Mouse (Mus musculus) cerebellum, postnatal 25 days (tissue): ENCODE results near the gene Fkbp2.

Experiments
- DNase-seq, 2 experiments: peaks; one replicate each; pipeline ENCODE4 v3.0.0; 2021; ENCODE audit warnings: mixed read lengths in 2 of 2

Gene Fkbp2

DNA sequence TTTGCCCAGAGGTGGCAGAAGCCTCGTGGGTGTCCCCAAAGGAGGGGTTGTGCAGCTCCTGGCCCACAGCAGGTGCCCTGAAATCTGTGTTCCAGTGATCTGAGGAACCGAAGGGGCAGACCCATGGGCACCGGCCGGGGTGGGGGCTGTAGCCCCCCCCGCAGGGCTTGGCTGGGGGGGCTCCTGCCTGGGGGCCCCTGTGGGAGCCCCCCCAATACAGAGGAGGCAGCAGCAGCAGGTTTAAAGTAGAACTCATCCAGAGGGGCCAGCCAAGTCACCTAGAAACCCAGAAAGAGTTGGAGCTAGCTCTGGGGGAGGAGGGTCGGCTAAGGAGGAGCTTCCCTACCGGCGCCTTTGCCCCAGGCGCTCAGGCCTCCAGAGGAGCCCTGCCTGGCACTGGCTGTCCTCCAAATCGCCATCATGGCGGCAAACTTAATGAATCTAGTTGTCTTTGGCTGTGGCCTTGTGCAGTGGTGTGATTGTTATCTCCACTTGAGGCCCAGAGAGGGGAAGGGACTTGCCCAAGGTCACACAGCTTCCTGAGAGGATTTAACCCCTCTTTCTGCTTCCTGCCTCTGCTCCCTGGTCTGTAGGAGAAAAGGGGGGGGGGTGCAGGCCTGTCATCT, 9.7 kb downstream of the Fkbp2 start:
- no peak for DNase-seq

DNA sequence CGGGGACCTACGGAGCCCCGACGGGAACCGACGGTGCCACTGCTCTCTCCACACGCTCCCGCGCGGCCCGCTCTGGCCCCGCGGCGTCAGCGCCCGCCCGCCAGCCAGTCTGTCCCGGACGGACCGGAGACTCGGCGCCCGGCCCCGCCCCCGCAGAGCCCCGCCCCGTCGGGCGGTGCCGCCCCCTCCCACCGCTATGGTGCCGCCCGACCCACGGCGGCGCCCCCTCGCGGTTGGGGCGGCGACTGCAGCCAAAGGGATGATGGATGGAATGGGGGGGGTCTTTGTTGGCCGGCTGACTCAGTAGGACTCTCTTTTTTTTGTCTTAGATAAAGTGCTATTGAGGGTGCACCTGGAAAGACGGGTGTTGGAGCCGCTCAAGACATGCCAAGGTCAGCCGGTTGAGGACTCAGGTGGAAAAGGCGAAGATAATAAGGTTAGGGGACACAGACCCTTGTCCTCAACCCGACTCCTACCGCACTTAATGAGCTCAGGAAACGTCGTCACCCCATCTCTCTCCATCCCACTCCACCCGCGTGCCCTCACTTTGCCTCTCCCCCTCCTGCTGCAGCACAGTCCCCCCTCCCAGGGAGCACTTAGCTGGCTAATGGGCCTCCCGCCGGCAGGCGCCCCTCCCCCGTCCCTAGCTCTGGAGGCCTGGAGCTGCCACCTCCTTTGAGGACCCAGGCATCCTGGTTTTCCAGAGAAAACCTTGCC, 10.5 kb downstream of the Fkbp2 start:
- peak in 1 of 2 experiments; percentile 68 for DNase-seq

DNA sequence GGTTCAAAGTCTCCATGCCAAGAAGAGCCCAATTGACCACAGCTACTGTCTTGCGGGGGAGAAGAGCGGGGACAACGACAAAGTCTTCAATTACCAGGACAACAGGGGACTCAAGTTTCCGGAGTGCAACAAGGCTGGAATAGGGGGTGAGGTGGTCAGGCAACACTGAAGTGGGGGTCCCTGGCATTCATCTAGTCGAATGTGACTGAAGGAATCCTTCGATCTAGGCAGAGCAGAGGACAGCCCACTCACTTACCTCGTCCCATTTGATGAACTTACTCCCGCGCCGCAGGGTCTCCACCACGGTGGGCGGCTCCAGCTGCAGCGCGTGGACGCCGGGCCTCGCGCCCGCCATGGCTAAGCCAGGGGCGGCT, 11.0 kb downstream of the Fkbp2 start:
- DNase-seq = no peak

DNA sequence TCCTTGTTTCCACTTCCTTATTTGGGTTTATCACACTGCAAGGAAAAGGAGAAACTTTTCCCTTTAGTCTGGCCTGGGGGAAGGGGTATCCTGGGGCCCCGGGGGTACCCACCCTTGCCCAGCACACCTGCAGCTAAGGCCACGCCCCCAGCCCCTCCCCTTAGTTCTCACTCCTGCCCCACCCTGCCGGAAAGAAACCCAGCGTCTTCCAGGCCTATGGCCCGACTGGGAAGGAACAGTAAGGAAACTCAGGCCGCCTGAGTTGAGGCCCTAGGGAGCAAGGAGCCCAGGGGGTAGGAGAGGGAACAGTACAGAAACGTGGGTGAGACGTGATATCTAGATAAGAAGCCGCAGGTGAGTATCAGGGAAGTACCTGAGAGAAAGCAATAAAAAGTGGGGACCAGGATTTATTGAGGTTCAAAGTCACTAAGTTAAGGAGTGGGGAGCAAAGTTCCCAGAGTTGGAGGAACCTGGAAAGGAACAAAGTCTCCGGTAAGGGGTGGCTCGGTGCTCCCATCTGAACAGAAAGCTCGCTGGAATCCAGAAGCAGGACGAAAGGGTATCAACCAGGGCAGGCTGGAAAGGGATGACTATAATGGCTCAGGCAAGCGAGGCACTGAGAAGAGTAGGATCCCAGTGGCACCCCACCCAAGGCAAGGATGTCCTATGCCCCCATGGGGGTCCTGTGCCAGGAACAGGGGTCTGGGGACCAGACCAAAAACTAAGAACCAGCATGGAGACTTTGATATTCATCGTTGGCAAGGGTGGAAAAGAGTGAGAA, 11.6 kb downstream of the Fkbp2 start:
- peak in 1 of 2 experiments; percentile 39 for DNase-seq

DNA sequence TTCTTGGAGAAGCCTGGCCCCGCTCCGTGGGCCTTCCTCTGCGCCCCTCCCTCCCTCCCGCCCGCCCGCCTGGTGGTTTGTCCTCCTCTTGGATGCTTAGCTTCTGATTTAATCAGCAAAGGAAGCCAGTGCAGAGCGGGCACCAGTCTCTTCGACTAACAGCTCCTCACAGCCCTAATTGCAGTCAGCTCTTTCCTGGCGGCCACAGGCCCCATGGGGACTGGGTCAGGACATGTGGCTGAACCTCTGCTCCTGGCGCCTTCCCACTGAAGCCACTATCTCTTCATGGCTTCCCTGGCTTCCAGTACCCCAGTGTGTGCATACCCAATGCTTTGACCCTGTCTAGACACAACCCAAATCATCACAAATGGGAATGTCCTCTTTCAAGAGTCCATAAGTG, 23.8 kb downstream of the Fkbp2 start:
- no peak for DNase-seq

DNA sequence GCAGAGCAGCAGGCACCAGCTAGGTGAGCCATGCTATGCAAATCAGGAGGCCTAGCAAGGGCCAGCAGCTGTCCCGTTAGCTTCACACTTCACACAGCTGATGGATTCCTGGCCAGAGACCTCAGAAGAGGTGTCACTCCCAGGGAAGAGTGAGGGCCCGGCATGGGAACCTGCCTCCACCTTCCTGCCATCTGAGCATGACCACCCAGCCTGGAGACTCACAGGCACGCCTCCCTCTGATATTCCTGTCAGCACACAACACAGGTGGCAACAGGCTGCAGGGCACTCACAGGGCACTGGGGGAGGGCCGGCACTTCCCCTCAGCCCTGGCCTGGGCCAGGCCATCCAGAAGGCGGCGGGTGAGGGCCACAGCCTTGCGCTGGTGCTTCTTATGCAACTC, 24.9 kb downstream of the Fkbp2 start:
- no peak for DNase-seq

DNA sequence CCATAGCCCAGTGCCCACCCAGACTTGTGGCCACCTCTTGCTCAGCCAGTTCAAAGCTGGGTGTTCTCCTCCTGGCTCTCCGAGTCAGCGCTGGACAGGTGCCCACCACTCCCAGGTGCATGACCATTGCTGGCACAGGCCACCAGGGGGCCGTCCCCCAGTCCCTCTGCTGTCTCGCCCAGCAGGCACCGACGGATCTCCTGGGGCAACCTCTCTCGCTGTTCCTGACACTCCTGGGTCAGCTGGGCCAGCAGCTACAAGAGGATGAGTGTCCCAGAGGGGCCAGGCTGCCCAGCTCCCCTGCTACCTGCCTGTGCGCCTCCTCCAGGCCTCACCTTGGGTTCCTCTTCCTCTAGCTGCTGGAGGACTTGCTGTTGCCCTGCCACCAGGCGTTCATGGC, 26.3 kb downstream of the Fkbp2 start:
- peak; percentile 34 to 71 for DNase-seq

DNA sequence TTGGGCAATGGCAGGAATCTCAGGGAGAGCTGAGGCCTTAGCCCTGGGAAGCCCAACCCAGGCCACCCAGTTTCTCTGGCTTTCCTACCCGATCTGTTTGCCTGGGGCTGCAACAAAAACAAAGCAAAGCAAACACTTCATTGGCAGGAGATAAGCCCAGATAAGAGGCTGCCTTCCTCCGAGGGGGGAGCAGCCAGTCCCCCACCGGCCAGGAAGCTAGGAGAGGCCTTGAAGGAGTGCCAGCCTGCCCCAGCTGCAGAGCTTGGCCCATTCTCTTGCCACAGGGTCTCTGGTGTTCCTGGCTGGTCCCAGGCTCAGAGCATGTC, 27.6 kb downstream of the Fkbp2 start:
- DNase-seq = peak; percentile 34 to 51

DNA sequence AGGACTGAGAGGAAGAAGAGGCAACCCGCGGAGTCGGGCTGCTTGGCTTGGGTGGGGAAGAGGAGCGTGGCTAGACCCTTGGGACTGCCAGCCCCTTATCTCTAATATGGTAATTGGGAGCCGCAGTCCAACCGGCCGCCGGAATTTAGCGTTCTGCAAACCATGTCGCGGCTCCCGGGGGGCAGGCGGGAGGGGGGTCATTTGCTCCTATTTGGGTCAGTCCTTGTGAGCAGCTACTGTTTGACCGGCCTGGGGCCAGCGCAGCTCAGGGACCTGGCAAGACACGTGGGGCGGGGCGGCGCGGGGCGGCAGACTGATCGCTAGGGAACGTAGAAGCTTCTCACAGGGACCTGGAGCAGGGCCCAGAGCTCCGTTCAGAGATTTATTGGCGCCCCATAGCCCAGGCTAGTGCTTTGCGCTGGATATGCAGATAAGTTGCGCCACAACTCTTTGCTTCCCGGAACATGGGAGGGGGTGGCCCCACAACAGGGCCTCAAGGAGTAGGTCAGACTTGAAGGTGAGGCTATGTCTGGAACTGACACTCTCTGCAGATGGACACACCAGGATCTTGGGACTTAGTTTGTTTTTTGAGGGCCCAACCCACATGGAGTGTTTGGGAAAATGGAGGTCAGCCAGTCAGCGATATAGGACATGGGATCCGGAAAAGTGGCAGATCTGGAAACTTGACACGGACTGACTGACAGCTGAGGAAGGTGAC, 28.1 kb downstream of the Fkbp2 start:
- DNase-seq = peak; percentile 78 to 86

DNA sequence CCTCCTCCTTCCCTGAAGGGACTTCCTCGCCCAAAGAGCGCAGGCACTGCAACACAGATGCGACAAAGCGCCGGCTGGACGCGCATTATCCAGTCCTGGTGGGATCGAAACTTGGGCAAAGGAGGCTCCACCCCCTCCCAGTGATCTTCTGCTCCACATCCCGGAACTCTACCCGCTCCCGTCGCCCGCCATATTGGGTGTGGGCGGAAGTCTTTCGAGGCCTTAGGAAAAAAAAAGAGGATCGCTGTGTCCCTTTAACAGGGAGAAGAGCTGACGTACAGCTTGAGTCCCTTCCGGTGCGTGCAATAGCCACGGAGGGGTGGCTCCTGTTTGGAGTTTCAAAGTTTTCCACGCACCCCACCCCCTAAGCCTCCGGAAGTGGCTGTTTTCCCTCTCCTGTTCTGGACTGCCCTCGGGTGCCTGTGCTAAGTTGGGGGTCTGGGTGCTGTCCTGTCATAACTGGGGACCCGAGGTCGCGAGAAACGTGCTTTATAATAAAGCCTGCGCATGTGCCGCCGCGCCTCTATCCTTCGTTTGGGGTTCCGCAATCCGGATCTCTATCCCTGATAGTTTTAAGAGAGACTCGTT, 28.8 kb downstream of the Fkbp2 start:
- DNase-seq = peak; percentile 92 to 94

DNA sequence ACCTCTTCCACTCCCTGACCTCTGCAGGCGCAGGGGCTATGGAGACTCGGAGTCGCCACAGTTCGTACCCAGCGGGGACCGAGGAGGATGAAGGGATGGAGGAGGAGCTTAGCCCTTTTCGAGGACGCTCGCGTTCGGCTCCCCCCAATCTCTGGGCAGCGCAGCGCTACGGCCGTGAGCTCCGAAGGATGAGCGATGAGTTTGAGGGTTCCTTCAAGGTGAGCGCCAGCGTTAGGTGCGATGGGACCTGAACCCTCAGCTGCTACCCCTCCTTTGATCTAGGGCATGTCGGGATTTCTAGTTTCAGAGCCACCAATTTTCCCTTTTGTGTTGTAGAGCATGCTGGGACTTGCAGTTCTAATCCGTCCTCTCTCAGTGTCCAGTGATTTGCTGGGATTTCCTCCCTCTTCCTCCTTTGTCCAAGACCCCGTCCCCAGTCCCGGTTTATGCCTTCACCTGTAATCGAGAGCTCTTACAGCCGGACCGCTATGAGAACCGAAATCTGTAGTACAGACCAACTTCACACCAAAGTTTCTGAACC, 29.6 kb downstream of the Fkbp2 start:
- peak; percentile 72 to 75 for DNase-seq

DNA sequence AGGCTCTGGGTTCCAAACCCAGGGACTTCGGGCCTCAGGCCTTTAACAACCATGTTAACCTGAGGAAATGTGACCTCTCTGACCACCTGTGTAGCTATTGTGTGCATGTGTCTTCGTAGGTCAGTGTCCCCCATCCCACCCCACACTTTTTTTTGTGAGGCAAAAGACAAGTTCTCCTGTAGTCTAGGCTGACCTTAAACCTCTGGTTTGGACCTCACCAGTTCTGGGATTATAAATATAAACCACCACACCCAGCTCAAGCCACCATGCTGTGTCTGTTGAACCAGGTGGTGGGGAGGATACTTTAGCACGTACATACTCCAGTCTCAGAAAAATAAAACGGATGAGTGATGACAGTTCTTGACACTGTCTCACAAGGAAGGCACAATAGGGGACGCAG, 30.4 kb downstream of the Fkbp2 start:
- no peak for DNase-seq

DNA sequence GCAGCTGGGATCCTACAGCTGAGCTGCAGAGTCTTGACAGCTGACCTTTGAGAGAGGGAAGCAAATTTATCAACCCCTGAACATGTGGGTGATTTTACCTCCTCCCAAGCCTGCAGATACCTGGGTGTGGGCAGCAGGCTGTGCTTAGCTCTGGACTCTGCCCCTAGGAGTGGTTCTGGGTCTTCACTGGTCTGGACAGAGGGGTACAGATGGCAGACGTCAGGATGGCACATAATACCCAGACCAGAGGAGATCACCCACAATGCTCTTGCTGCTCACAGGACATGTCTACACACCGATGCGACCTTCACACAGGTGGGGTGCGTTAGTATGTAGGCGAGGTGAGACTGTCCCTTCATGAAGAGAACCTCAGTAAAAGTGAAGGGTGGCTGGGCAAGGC, 30.8 kb downstream of the Fkbp2 start:
- no peak for DNase-seq

DNA sequence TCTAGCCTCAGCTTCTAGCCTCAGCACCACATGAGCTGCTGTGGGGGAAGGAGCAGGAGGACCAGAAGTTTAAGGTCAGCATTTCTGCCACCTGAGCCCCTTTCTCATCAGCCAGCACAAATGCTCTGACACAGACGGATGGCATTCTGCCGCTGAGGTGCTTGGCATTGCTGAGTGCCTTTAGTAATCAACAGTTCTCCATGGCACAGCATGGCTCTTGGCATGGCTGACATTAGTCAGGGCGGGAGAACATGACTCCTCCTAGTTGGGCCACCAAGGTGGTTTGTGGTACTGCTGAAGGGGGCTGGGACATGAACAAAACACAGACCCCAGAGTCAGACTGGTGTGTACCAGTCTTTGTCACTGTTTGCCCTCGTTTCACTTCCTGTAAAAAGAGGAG, 32.1 kb downstream of the Fkbp2 start:
- DNase-seq = peak; percentile 87 to 91

DNA sequence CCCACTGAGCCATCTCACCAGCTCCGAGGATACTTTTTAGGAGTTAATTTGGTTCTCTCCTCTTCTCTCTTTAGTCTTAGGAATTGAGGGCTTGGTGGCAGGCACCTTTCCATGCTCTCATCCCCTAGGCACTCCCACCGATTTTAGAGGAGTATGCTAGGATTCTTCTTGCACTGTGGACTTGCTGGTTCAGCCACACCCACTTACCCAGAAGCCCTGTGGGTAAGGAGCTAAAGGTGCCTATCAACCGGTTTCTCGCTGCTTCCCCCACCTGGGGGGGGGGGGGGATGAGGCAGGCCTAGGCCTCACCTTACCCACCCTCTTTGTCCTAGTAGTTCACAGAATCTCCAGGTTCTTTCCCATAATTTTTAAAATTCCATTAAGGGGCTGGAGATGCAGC, 32.6 kb downstream of the Fkbp2 start:
- no peak for DNase-seq

DNA sequence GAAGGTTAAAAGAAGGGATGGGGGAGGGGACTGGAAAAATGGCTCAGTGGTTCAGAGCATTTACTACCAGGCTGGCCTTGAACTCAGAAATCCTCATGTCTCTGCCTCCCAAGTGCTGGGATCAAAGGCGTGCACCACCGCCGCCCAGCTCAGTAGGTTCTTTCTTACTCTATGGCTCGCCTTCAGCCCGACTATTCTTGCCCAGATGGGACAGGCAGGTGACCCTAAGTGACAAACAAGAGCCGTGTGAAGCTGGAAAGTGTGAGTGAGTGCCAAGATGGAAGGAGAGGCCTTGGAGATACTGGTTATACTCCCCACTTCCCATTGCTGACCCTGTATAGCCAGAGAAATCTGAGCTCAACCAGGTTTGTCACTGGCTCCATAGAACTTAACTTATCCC, 36.6 kb downstream of the Fkbp2 start:
- no peak for DNase-seq

DNA sequence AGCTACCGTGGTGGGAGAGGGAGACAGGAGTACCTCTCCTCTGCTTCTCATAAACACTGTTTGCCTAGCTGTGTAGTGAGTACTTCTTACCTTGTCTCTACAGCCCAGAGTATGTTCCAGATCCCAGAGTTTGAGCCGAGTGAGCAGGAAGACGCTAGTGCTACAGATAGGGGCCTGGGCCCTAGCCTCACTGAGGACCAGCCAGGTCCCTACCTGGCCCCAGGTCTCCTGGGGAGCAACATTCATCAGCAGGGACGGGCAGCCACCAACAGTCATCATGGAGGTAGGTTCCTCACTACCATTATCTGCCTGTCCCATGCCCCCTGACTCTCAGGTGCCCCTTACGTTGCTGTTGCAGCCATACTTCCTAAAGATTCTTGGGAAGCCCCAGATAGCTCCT, 37.5 kb downstream of the Fkbp2 start:
- no peak for DNase-seq

DNA sequence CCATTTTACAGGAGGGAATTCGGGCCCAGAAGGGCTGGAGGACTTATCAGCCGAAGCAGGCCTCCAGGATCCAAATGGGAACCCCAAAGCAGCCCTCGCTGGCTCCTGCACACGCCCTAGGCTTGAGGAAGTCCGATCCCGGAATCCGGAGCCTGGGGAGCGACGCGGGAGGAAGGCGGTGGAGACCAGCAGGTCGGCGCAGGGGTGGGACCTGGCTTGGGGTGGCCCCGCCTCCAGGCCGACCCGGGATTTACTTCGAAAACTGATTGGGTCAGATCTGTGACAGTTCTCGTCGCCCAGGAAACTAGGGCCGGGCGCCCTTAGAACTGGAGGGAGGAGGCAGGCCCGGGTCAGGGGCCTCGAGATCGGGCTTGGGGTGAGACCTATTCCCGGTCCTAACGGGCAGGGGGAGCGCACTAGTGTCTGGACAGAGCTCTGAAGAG, 38.0 kb downstream of the Fkbp2 start, which contains the start of gene Gpr137:
Gene Gpr137, minus strand, starts transcription at position 232 of the 443 bp plus-strand sequence.
- peak; percentile 92 to 95 for DNase-seq

DNA sequence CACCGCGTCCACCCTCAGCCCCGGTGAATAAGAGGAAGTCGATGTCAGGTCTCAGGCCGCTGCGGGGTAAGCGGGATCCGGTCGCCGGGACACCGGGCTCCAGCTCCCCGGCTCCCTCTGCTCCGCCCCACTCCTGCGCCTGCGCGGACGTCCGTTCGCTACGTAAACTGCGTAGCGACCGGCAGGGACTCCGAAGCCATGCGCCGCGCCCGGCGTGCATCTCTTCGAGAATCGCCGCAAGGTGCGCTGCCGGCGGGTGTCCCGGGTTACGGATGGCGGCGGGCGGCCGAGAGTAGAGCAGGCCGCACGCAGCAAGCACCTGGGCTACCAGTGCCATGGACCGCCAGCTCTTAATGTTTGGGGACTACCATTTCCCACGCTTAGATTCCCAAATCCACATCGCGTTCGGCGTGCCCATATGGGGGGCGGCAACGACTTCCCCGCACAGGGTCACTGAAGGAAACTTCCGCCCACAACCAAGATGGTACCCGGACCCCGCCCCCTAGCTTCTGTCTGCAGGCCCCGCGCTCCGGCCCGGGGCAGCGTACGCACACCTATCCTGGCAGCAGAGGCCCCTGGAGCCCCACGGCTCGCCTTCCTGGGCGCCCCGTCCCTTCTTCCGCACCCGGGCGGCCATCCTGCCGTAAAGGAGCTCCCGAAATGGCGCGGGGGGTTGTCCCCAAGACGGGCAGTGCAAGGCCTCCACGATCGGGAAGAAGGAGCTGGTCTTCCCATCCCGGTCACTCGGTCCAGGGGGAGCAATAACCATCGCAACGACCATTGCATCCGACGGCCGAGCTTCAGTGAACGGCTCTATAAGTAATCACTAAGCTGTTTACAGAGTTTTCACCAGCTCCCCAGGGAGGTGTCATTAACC, 38.7 kb downstream of the Fkbp2 start, which contains the start of gene Bad:
Gene Bad, plus strand, starts transcription at position 490 of the 877 bp plus-strand sequence.
- peak; percentile 96 to 98 for DNase-seq

DNA sequence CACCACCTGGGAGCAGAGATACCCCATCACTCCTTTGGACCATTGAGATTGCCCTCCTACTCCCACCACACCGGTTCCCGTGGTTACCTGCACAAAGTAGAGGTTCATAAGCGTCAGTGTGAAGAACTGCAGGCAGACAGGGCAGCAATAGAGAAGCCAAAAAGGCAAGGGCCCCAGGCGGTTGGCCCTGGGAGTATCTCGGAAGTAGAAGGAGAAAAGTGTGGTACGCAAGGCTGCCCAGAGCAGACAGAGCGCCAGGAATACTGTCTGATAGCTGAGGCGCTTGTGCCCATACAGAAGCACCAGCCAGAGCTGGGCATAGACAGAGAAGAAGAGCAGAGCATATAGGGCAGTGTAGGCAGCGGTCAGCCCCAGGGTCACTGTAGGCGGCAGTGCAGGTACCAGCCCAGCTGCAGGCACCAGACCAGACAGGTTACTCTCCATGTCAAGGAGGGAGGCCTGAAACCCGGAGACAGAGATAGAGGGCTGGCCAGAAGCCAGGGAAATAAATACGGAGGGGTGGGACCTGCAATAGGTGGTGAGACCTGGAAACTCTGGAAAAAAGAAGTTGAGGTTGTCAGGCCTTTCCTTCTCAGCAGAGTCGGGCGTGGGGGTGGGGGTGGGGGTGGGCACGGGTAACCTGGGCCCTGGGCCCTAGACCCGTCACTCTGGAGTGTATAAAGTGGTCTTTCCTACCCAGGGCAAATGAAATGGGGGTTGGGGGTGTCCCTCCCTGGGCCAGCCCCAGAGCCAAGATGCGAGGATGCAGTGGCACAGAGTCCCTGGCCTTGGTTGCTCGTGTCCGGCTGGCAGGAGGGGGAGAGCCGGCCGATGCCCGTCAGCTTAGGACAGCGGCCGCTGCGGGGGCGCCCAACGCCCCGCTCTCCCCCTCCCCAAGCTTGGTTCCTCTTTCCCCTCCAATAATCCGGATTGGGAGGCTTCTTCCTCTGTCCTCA, 39.6 kb downstream of the Fkbp2 start:
- DNase-seq = peak in 1 of 2 experiments; percentile 52
